Mouse (Mus musculus) monocyte, adult 5-6 weeks (primary cell): ENCODE measurements around the gene Zfp354b. TPM values are rescaled to one million over a fixed set of nuclear protein-coding genes. Genes with fewer than 3 reads are reported as not detected.

Source experiments
- ATAC-seq: fragments of 153-309, 156-312 bp; replicated peaks from 2 replicates; pipeline ENCODE4 v1.8.0; 2017; ENCODE audit warnings: mild to moderate bottlenecking; ENCODE audit not compliant: low TSS enrichment, insufficient number of reproducible peaks, severe bottlenecking, poor library complexity, low FRiP score
- total RNA-seq: library from RNA; stranded (forward); fragments of 200-1000, 200-491, 200-594 nt; gene quantifications from 3 replicates; pipeline ENCODE4 v1.2.3, GENCODE M21; 2017

The Zfp354b gene
- total RNA-seq, 1 experiment from 2014 or later, result not detected

DNA sequence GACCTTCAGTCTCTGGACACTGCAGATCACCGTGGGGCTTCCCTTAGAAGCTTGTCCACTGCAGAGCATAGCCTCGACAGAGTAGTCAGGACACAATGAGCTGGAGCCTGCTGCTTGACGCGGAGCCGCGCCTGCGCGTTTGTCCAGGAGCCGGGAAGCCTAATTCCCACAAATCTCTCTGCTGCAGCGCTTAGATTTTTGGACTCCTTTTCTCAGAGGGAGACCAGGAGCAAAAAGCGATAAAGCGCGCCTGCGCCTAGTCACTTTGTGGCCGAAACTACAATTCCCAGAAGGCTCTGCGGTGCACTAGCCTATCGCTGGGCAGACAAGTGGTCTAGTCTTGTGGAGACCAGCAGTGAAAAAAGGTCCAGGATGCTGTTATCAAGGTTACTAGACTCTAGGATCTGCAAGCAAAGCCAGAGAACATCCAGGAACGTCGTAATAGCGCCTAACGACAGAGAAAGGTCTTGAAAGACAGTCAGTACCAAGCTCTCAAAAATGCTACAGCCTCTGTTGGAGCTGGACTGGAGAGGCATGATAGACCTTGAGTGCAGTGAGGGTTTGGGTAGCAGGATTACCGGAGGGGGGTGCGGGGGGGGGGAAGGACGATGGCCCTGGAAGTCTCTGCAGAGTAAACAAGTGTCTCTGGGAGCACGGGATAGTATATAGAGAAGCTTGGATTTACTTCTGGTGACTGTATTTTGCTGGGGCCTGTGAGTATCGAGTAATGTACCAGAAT, 43.9 kb downstream of the Zfp354b start, which contains the start of gene Zfp454:
Gene Zfp454 (minus strand): TSS at position 262 of the 739 bp plus-strand sequence.
- ATAC-seq, result no peak

DNA sequence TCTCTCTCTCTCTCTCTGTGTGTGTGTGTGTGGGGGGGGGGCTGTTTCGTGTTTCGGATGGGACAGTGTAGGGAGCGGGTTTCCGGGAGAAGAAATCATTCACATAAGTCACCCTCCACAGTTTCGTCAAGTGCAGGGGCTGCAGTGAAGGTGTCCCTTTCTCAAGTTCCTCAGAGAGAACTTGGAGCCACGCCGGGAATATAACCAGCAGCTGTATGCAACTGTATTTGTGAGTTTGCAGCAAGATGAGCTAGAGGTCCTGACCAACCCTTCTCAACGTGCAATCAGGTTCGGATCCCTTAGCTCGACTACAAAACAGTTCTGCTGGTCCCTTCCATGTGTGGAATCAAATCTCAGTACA, 44.5 kb downstream of the Zfp354b start:
- no peak for ATAC-seq

DNA sequence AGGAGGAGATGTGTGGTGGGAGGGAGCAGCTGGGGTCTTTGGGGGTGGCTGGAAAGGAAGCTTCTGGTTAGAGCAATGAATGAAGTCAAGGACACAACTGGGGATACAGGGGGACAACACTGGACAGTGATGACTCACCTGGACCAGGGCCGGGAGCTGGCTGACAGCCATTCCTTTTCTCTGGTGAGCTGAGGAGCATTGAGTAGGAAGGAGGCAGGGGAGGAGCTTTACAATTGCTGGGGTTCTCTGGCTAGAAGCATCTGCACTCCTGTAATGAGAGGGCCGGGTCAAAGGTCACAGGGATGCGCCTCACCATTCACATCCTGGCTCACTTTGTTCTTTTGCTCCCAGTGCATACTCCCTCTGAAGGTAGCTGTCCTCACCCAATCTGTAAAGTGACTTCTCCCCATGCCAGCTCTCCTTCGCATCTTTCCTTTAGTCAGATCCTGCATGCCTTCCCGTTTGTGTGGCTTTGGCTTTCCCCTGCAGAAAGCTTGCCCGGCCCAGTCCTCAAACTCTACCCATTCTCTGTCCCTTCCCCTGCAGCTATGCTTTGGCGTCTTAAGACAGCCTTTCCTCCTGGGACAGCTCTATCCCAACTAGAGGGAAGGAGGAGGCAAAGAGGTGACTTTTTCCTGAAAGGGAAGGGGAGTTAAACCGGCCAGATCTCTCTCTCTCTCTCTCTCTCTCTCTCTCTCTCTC, 45.1 kb downstream of the Zfp354b start:
- ATAC-seq, result no peak

DNA sequence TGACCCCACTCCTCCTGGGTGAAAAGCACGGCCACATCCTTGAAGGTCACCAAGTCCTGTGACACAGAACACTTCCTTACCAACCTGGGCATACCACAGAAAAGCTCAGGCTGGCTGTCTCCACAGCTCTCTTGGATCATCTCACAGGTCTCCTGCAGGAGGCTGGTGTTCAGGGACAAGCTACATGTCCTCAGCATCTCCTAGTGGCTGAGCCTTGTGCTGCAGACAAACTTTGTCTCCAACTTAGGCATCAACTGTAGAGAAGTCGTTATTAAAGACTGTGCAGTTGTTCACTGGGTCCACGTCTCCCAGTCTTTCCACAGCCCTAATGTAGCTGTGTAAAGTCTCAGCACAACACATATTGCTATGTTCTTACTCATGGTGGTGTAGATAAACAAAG, 47.7 kb downstream of the Zfp354b start:
- no peak for ATAC-seq

DNA sequence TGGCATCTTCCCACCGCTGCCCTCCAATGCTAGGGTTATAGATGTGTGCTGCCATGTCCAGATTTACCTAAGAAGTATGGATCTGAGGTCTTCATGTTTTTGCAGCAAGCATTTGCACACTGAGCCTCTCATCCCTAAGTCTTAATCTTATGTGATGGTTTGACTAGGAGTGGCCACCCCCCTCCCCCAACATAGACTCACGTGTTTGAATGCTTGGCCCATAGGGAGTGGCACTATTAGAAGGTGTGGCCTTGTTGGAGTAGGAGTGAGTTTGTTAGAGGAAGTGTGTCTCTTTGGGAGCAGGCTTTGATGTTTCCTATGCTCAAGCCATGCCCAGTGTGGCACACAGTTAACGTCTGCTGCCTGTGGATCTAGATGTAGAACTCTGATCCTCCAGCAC, 52.8 kb downstream of the Zfp354b start:
- no peak for ATAC-seq

Other genes with a start within 250 kb of the Zfp354b start
- gene Zfp354c, start 103.9 kb downstream of the Zfp354b start, total RNA-seq, result 0.19 to 0.97 TPM (median 0.85 TPM) in 3 replicates
- not detected in 3 replicates for gene Zfp879, start 90.1 kb downstream of the Zfp354b start, total RNA-seq
- gene Grm6, start 80.9 kb downstream of the Zfp354b start, total RNA-seq, result 0.38 TPM in 1 of 3 replicates, not detected in the others
- gene Zfp454, start 44.0 kb downstream of the Zfp354b start, total RNA-seq, result not detected in 3 replicates
- gene Zfp2, start 15.5 kb downstream of the Zfp354b start, total RNA-seq, result 0.11 TPM in 1 of 3 replicates, not detected in the others
- not detected in 3 replicates for gene 4933414I15Rik, start 12.1 kb upstream of the Zfp354b start, total RNA-seq
- not detected in 3 replicates for gene Prop1, start 22.1 kb upstream of the Zfp354b start, total RNA-seq
- 0.53 TPM in 1 of 3 replicates, not detected in the others for gene Olfr1378, start 34.9 kb upstream of the Zfp354b start, total RNA-seq
- not detected in 3 replicates for gene Olfr1377, start 50.3 kb upstream of the Zfp354b start, total RNA-seq
- gene Olfr51, start 72.0 kb upstream of the Zfp354b start, total RNA-seq, result not detected in 3 replicates
- gene Olfr54, start 82.6 kb upstream of the Zfp354b start, total RNA-seq, result not detected in 3 replicates
- gene Olfr1375, start 116.5 kb upstream of the Zfp354b start, total RNA-seq, result not detected in 3 replicates
- not detected in 3 replicates for gene Zfp354a, start 127.6 kb upstream of the Zfp354b start, total RNA-seq